Mouse (Mus musculus) kidney, embryonic 15.5 days (tissue): Measurements from ENCODE around the gene Zfp617. TPM values are rescaled to one million over a fixed set of nuclear protein-coding genes. Genes with fewer than 3 reads are reported as not detected.

Source experiments
- ATAC-seq: fragments of 200-750 bp; cut with Nextera tagmentation; replicated peaks from 2 replicates; pipeline ENCODE4 v1.8.0; 2017; ENCODE audit warnings: moderate TSS enrichment; ENCODE audit not compliant: low FRiP score
- H3K27ac ChIP-seq: fragments of 300-500 bp; sonication (generic); 2 replicates; pipeline ENCODE4 v1.5.1; 2015; ENCODE audit warnings: mild to moderate bottlenecking, inconsistent platforms
- H3K27me3 ChIP-seq: fragments of 300-500 bp; sonication (generic); 2 replicates; pipeline ENCODE4 v1.6.1; 2015; ENCODE audit warnings: inconsistent platforms
- H3K36me3 ChIP-seq: fragments of 300-500 bp; sonication (generic); 2 replicates; pipeline ENCODE4 v1.6.1; 2015; ENCODE audit warnings: inconsistent platforms
- H3K4me1 ChIP-seq: fragments of 300-500 bp; sonication (generic); 2 replicates; pipeline ENCODE4 v1.6.1; 2015; ENCODE audit warnings: inconsistent platforms
- H3K4me2 ChIP-seq: fragments of 300-500 bp; sonication (generic); 2 replicates; pipeline ENCODE4 v1.6.1; 2015; ENCODE audit warnings: moderate library complexity, mild to moderate bottlenecking, inconsistent platforms
- H3K4me3 ChIP-seq: fragments of 300-500 bp; sonication (generic); replicated peaks from 2 replicates; pipeline ENCODE4 v1.5.1; 2015; ENCODE audit warnings: mild to moderate bottlenecking, inconsistent platforms
- H3K9ac ChIP-seq: fragments of 300-500 bp; sonication (generic); 2 replicates; pipeline ENCODE4 v1.6.1; 2015; ENCODE audit warnings: mild to moderate bottlenecking, inconsistent platforms
- H3K9me3 ChIP-seq: fragments of 300-500 bp; sonication (generic); replicated peaks from 2 replicates; pipeline ENCODE4 v1.6.1; 2016; ENCODE audit warnings: inconsistent platforms
- WGBS: fragments of 180-500 bp; shearing (Covaris S2); methylation state at CpG from one replicate; pipeline ENCODE4 v1.1.7; 2015; ENCODE audit warnings: mixed read lengths; 5-methylcytosine and 5-hydroxymethylcytosine counted together
- polyA plus RNA-seq: library from polyadenylated mRNA; unstranded; fragments of >200 nt; fragmentation: Nextera tagmentation; extraction: Ambion mirVana; gene quantifications from 2 replicates; pipeline ENCODE4 v1.2.1, GENCODE M21; 2015

The Zfp617 gene
- polyA plus RNA-seq, 1 experiment from 2014 or later: 26.1 TPM

- Histone ChIP-seq H3K27ac (no peak overlapping the region), H3K9me3 (peaks cover 5% of the 10 kb centered on the region; the same call in 1 of the 2 replicates), H3K27me3 (no peaks in the 10 kb centered on the region), H3K4me1 (no peaks in the 10 kb centered on the region), H3K4me3 (no peak overlapping the region), H3K9ac (no peak overlapping the region), H3K4me2 (no peak overlapping the region), H3K36me3 (peaks cover 10% of the 10 kb centered on the region)
- no peak for ATAC-seq
Observed at GRCm38 (mm10) chr8:71960483-71960882, 52.0 kb downstream of the Zfp617 start.

GRCm38 (mm10) chr8:71961796-71962195 is 53.4 kb downstream of the Zfp617 start:
- H3K9ac ChIP-seq: no peak overlapping the region
- no peak overlapping the region for H3K4me3 ChIP-seq
- no peak for ATAC-seq
- peaks cover 23% of the 10 kb centered on the region for H3K36me3 ChIP-seq
- 95% methylated on average over 5 of the region's 5 CpGs for WGBS
- H3K9me3 ChIP-seq: 0 out of 2 replicates have a peak, but pooled peaks cover 3% of the 10 kb centered on the region
- H3K27me3 ChIP-seq: no peaks in the 10 kb centered on the region
- H3K4me2 ChIP-seq: no peak overlapping the region
- H3K27ac ChIP-seq: no peak overlapping the region
- no peaks in the 10 kb centered on the region for H3K4me1 ChIP-seq

GRCm38 (mm10) chr8:71964051-71964450 is 55.6 kb downstream of the Zfp617 start:
- H3K9me3 ChIP-seq: 0 out of 2 replicates have a peak, but pooled peaks cover 3% of the 10 kb centered on the region
- 79% methylated on average over 3 of the region's 3 CpGs for WGBS
- peaks cover 46% of the 10 kb centered on the region for H3K36me3 ChIP-seq
- H3K27ac ChIP-seq: no peak overlapping the region
- H3K4me2 ChIP-seq: no peak overlapping the region
- no peaks in the 10 kb centered on the region for H3K27me3 ChIP-seq
- H3K4me3 ChIP-seq: no peak overlapping the region
- no peak for ATAC-seq
- H3K4me1 ChIP-seq: no peaks in the 10 kb centered on the region
- no peak overlapping the region for H3K9ac ChIP-seq

- Histone ChIP-seq H3K4me3 (no peak overlapping the region), H3K27me3 (no peaks in the 10 kb centered on the region), H3K4me2 (no peak overlapping the region), H3K4me1 (no peaks in the 10 kb centered on the region), H3K27ac (no peak overlapping the region), H3K9ac (no peak overlapping the region), H3K36me3 (peaks cover 55% of the 10 kb centered on the region), H3K9me3 (0 out of 2 replicates have a peak, but pooled peaks cover 3% of the 10 kb centered on the region)
- no peak for ATAC-seq
- 98% methylated on average over 2 of the region's 2 CpGs for WGBS
Observed at GRCm38 (mm10) chr8:71965166-71965565, 56.7 kb downstream of the Zfp617 start.

GRCm38 (mm10) chr8:71966411-71966810 is 58.0 kb downstream of the Zfp617 start:
- no peaks in the 10 kb centered on the region for H3K4me1 ChIP-seq

GRCm38 (mm10) chr8:71967261-71967660 is 58.8 kb downstream of the Zfp617 start:
- ATAC-seq: no peak
- H3K27ac ChIP-seq: no peak overlapping the region
- over 99% methylated on average over 5 of the region's 5 CpGs for WGBS
- H3K9me3 ChIP-seq: 0 out of 2 replicates have a peak, but pooled peaks cover 3% of the 10 kb centered on the region
- H3K36me3 ChIP-seq: peaks cover 57% of the 10 kb centered on the region
- no peak overlapping the region for H3K4me3 ChIP-seq
- no peaks in the 10 kb centered on the region for H3K4me1 ChIP-seq
- H3K27me3 ChIP-seq: no peaks in the 10 kb centered on the region
- H3K4me2 ChIP-seq: no peak overlapping the region
- H3K9ac ChIP-seq: no peak overlapping the region

More at GRCm38 (mm10) chr8:71966411-71966810, 58.0 kb downstream of the Zfp617 start:
- H3K27me3 ChIP-seq: no peaks in the 10 kb centered on the region
- no peak overlapping the region for H3K9ac ChIP-seq
- peaks cover 57% of the 10 kb centered on the region for H3K36me3 ChIP-seq
- no peak for ATAC-seq
- 0 out of 2 replicates have a peak, but pooled peaks cover 3% of the 10 kb centered on the region for H3K9me3 ChIP-seq
- H3K4me2 ChIP-seq: no peak overlapping the region
- H3K27ac ChIP-seq: no peak overlapping the region
- no peak overlapping the region for H3K4me3 ChIP-seq

- H3K4me3 ChIP-seq: no peak overlapping the region
- no peak overlapping the region for H3K4me2 ChIP-seq
- no peaks in the 10 kb centered on the region for H3K4me1 ChIP-seq
- peaks cover 57% of the 10 kb centered on the region for H3K36me3 ChIP-seq
- H3K27ac ChIP-seq: no peak overlapping the region
- no peak for ATAC-seq
- WGBS: 92% methylated on average over 6 of the region's 6 CpGs
- H3K27me3 ChIP-seq: no peaks in the 10 kb centered on the region
- 0 out of 2 replicates have a peak, but pooled peaks cover 3% of the 10 kb centered on the region for H3K9me3 ChIP-seq
- H3K9ac ChIP-seq: no peak overlapping the region
Observed at GRCm38 (mm10) chr8:71968100-71968499, 59.7 kb downstream of the Zfp617 start.

- H3K9ac ChIP-seq: no peak overlapping the region
- no peak for ATAC-seq
- H3K9me3 ChIP-seq: 0 out of 2 replicates have a peak, but pooled peaks cover 3% of the 10 kb centered on the region
- no peaks in the 10 kb centered on the region for H3K27me3 ChIP-seq
- peaks cover 57% of the 10 kb centered on the region for H3K36me3 ChIP-seq
- H3K4me2 ChIP-seq: no peak overlapping the region
- H3K4me3 ChIP-seq: no peak overlapping the region
- WGBS: 90% methylated on average over 6 of the region's 6 CpGs
- H3K27ac ChIP-seq: no peak overlapping the region
- no peaks in the 10 kb centered on the region for H3K4me1 ChIP-seq
Observed at GRCm38 (mm10) chr8:71968636-71969035, 60.2 kb downstream of the Zfp617 start.

- no peak for ATAC-seq
- no peak overlapping the region for H3K4me3 ChIP-seq
- H3K9me3 ChIP-seq: no peaks in the 10 kb centered on the region
- no peak overlapping the region for H3K4me2 ChIP-seq
- no peaks in the 10 kb centered on the region for H3K27me3 ChIP-seq
- no peak overlapping the region for H3K27ac ChIP-seq
- H3K36me3 ChIP-seq: peaks cover 32% of the 10 kb centered on the region
- no peaks in the 10 kb centered on the region for H3K4me1 ChIP-seq
- no peak overlapping the region for H3K9ac ChIP-seq
- 87% methylated on average over 1 of the region's 1 CpGs for WGBS
Observed at GRCm38 (mm10) chr8:71971945-71972344, 63.5 kb downstream of the Zfp617 start.

- peaks cover 10% of the 10 kb centered on the region for H3K36me3 ChIP-seq
- no peaks in the 10 kb centered on the region for H3K4me1 ChIP-seq
- 79% methylated on average over 3 of the region's 3 CpGs for WGBS
- H3K27me3 ChIP-seq: no peaks in the 10 kb centered on the region
- H3K27ac ChIP-seq: no peak overlapping the region
- H3K9me3 ChIP-seq: no peaks in the 10 kb centered on the region
- no peak overlapping the region for H3K9ac ChIP-seq
- no peak overlapping the region for H3K4me3 ChIP-seq
- no peak for ATAC-seq
- no peak overlapping the region for H3K4me2 ChIP-seq
Observed at GRCm38 (mm10) chr8:71974211-71974610, 65.8 kb downstream of the Zfp617 start.

GRCm38 (mm10) chr8:71981032-71981431 is 72.6 kb downstream of the Zfp617 start:
- peaks cover 5% of the 10 kb centered on the region; the same call in 1 of the 2 replicates for H3K4me1 ChIP-seq
- H3K27me3 ChIP-seq: no peaks in the 10 kb centered on the region
- no peaks in the 10 kb centered on the region for H3K36me3 ChIP-seq
- no peak for ATAC-seq
- WGBS: 32% methylated on average over 2 of the region's 2 CpGs
- H3K4me3 ChIP-seq: no peak overlapping the region
- no peaks in the 10 kb centered on the region for H3K9me3 ChIP-seq
- H3K27ac ChIP-seq: no peak overlapping the region
- no peak overlapping the region for H3K4me2 ChIP-seq
- no peak overlapping the region for H3K9ac ChIP-seq

- 66% methylated on average over 4 of the region's 4 CpGs for WGBS
- Histone ChIP-seq H3K4me1 (peaks cover 5% of the 10 kb centered on the region; the same call in 1 of the 2 replicates), H3K4me3 (no peak overlapping the region), H3K9me3 (no peaks in the 10 kb centered on the region), H3K27ac (no peak overlapping the region), H3K36me3 (no peaks in the 10 kb centered on the region), H3K27me3 (no peaks in the 10 kb centered on the region), H3K4me2 (no peak overlapping the region), H3K9ac (no peak overlapping the region)
- ATAC-seq: no peak
Observed at GRCm38 (mm10) chr8:71981456-71981855, 73.0 kb downstream of the Zfp617 start.
